Mouse (Mus musculus): ENCODE measurements at regions not wholly inside any gene's neighbourhood (a gene's known extent, or its start where the extent isn't known, plus 50 kb on each side); places are given as distances from the start of the nearest gene placed in this dataset.

DNA sequence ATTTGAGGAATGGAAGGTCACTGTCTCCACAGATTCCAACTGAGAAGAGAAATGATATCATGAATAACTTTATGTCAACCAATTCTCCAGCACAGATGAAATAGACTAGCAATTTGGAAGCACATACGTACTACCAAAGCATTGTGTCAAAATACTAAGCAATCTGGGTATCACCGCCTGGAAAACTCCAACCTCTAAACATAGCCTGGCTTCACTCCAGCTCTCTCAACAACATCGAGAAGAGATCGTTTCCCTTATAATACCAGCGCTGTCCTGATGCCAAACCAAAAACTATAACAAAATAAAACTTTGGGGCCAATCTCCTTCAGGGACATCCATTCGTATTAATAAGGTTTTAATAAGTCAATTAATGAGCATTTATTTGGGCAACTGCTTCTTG is 205.8 kb downstream of the Npr3 start:
- Histone ChIP-seq H3K27ac (no peak overlapping the region), H3K4me2 (no peak overlapping the region), H3K27me3 (no peaks in the 10 kb centered on the region), H3K9ac (no peak overlapping the region), H3K4me1 (peaks cover 8% of the 10 kb centered on the region; the same call in 1 of the 2 replicates), H3K9me3 (no peaks in the 10 kb centered on the region), H3K36me3 (no peaks in the 10 kb centered on the region), H3K4me3 (no peak overlapping the region)
- WGBS: 77% methylated on average over 6 of the region's 6 CpGs
- ATAC-seq (ENCODE audit: insufficient number of reproducible peaks, insufficient read depth, low FRiP score, low TSS enrichment, low read depth): no peak

DNA sequence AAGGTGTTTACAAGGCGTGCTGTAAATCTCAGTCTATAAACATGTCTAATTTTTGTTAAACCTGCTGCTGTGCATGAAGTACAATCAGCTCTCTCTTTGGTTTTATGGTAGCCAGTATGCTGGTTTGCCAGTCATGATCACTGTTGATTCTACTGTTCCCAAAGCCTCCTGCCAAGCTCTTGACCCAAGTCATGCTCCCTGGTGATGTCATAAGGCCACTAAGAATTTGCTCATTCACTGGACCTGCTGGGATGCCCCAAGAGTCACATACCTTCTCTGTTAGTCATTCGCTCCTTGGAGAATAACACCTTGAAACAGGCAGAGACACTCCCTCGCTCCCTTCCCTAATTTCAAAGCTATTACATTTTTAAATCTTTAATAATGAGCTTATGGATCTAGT is 207.2 kb downstream of the Npr3 start:
- Histone ChIP-seq H3K4me3 (no peak overlapping the region), H3K4me2 (no peak overlapping the region), H3K9me3 (no peaks in the 10 kb centered on the region), H3K9ac (no peak overlapping the region), H3K27me3 (no peaks in the 10 kb centered on the region), H3K27ac (no peak overlapping the region; the same call in 1 of the 2 replicates), H3K36me3 (no peaks in the 10 kb centered on the region), H3K4me1 (peaks cover 8% of the 10 kb centered on the region; the same call in 1 of the 2 replicates)
- WGBS: 87% methylated on average over 3 of the region's 3 CpGs
- no peak for ATAC-seq (ENCODE audit: insufficient number of reproducible peaks, insufficient read depth, low FRiP score, low TSS enrichment, low read depth)

DNA sequence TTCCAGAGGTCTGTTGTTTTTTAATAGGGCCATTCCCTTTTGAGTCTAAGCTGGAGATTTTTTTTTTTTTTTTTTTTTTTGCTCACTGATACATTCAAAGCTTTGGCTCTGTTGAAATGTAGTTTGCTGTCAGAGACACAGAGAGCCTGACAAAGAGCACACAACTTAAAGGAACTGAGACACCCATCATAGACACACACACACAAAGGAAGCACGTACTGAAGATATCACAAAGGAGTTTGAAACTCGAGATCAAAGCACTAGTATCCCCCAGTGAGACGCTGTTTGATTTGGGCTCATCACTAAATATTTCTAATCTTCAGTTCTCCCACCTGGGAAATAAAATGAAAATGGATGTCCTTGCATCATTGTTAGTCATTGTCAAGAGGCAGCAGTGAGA is 210.0 kb downstream of the Npr3 start:
- no peak overlapping the region for H3K4me2 ChIP-seq
- no peaks in the 10 kb centered on the region for H3K27me3 ChIP-seq
- no peaks in the 10 kb centered on the region for H3K9me3 ChIP-seq
- H3K4me1 ChIP-seq: peaks cover 17% of the 10 kb centered on the region
- ATAC-seq (ENCODE audit: insufficient number of reproducible peaks, insufficient read depth, low FRiP score, low TSS enrichment, low read depth): no peak
- H3K9ac ChIP-seq: no peak overlapping the region
- no peaks in the 10 kb centered on the region for H3K36me3 ChIP-seq
- no peak overlapping the region for H3K27ac ChIP-seq
- no peak overlapping the region for H3K4me3 ChIP-seq
- WGBS: 50% methylated on average over 3 of the region's 3 CpGs

DNA sequence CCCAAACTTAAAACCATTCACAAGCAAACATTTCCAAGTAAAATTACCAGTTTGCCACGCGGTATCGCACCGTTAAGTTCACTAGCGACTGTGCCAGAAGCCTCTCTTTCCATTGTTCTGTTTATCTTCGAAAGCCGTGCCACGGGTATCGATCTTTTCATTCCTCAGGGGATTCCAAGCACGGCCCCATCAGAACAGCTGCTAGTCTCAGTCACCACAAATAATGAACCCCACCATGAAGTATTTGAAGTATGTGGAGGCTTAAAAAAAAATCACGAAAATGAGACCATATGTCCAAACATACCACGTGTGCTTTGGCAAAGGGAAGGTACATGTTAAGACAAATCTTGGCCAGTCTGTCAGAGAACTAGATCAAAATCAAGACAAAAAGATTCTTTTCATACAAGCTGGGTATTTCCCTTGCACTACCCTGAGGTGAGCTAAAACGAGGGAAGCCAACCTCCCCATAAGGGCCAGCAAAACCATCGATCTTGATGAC is 213.3 kb downstream of the Npr3 start:
- Histone ChIP-seq H3K27ac (no peak overlapping the region), H3K9ac (no peak overlapping the region), H3K36me3 (no peaks in the 10 kb centered on the region), H3K27me3 (no peaks in the 10 kb centered on the region), H3K4me3 (no peak overlapping the region), H3K4me2 (peak overlapping the region; percentile 19; the same call in 1 of the 2 replicates), H3K9me3 (no peaks in the 10 kb centered on the region), H3K4me1 (peaks cover 13% of the 10 kb centered on the region)
- ATAC-seq (ENCODE audit: insufficient number of reproducible peaks, insufficient read depth, low FRiP score, low TSS enrichment, low read depth): no peak
- WGBS: 37% methylated on average over 14 of the region's 14 CpGs

DNA sequence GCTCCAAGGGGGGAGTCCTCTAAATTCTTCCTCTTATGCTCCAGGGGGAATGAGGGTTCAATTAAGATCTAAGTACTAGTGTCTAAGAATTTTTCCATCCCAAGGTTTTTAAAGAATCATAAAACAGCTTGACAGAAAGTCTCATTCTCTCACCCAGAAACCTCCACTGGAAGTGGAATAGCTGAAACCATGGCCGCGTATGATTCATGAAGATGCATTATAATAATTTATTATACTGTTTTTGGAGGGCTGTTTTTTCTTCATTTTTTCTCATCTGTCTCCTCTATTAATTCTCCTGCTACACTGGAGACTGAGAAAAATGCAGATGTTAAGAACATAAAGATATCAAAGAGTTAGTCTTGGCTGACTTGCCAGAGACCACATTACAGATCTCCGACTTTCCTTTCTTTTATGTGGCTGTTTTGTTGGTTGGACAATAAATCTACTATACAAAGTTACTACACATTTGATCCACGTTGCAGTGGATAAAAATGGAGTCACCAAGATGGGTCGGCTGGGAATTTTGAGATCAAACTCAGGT is 242.2 kb downstream of the Npr3 start:
- 61% methylated on average over 5 of the region's 5 CpGs for WGBS
- ATAC-seq (ENCODE audit: insufficient number of reproducible peaks, insufficient read depth, low FRiP score, low TSS enrichment, low read depth): no peak
- Histone ChIP-seq H3K4me2 (no peak overlapping the region), H3K4me1 (no peaks in the 10 kb centered on the region), H3K27me3 (no peaks in the 10 kb centered on the region), H3K36me3 (no peaks in the 10 kb centered on the region), H3K9ac (no peak overlapping the region), H3K9me3 (no peaks in the 10 kb centered on the region), H3K27ac (no peak overlapping the region), H3K4me3 (no peak overlapping the region)

DNA sequence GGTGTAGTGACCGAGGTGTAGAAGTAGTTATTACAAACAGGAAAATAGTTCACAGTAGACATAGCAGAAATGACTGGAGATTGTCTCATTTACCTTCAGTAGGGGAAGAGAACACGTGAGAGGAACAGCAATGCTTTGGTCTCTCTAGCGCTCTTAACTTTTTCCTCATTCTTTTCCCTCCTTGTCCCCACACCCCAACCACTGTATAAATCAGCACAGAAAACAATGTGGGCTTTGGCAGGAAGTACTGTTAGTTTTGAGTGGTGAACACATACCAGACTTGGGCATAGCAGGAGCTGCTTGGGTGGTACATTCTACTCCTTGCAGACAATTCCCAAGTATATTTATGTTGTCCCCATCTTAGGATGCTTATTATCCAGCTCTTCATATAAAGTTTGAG is 251.9 kb downstream of the Npr3 start:
- no peak overlapping the region for H3K4me3 ChIP-seq
- no peak for ATAC-seq (ENCODE audit: insufficient number of reproducible peaks, insufficient read depth, low FRiP score, low TSS enrichment, low read depth)
- H3K36me3 ChIP-seq: no peaks in the 10 kb centered on the region
- H3K27ac ChIP-seq: no peak overlapping the region
- no peak overlapping the region for H3K4me2 ChIP-seq
- 83% methylated on average over 3 of the region's 3 CpGs for WGBS
- H3K27me3 ChIP-seq: no peaks in the 10 kb centered on the region
- H3K9ac ChIP-seq: no peak overlapping the region
- no peaks in the 10 kb centered on the region for H3K4me1 ChIP-seq
- 0 out of 2 replicates have a peak, but pooled peaks cover 3% of the 10 kb centered on the region for H3K9me3 ChIP-seq

DNA sequence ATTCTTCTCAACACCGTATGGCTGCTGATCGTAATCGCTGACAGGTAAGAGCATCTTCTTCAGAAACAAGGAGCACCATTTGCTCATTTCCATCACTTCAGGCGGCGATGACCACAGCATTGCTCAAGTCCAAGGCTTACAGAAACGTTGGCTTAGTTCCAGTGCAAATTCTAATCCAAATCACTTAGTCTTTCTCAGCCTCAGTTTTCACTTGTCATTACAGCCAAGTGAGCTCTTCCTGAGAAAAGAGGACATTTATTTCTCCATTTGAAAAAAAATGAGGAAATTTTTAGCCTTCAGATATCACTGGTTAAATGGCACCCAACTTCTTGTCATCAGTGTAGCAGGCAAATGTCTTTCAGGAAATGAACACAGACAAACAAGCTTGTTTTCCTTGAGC is 246.8 kb upstream of the Tars start:
- Histone ChIP-seq H3K36me3 (no peaks in the 10 kb centered on the region), H3K27me3 (no peaks in the 10 kb centered on the region), H3K4me3 (no peak overlapping the region), H3K9me3 (no peaks in the 10 kb centered on the region), H3K4me1 (no peaks in the 10 kb centered on the region), H3K4me2 (no peak overlapping the region), H3K27ac (no peak overlapping the region), H3K9ac (no peak overlapping the region)
- 88% methylated on average over 6 of the region's 6 CpGs for WGBS
- no peak for ATAC-seq (ENCODE audit: insufficient number of reproducible peaks, insufficient read depth, low FRiP score, low TSS enrichment, low read depth)

DNA sequence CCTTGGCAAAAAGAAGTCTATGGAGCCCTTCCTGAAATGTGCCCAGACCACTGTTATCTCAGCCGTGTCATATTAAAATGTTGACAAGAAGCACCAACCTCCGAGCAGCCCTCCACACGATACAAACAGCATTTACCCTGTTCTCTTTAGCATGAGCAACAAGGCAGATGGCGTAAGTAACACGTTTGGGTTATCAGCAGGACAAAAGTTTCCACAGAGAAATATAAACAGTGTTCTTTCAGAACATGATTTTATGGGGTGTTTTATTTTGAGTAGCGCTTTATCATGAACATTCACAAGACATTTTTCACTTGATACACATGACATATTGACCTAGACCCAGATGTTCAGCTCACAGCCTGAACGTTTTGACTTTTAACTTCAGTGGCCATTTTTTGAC is 245.3 kb upstream of the Tars start:
- Histone ChIP-seq H3K4me3 (no peak overlapping the region), H3K27me3 (no peaks in the 10 kb centered on the region), H3K9ac (no peak overlapping the region), H3K4me1 (no peaks in the 10 kb centered on the region), H3K36me3 (no peaks in the 10 kb centered on the region), H3K27ac (no peak overlapping the region), H3K4me2 (no peak overlapping the region), H3K9me3 (no peaks in the 10 kb centered on the region)
- ATAC-seq (ENCODE audit: insufficient number of reproducible peaks, insufficient read depth, low FRiP score, low TSS enrichment, low read depth): no peak
- 79% methylated on average over 7 of the region's 7 CpGs for WGBS

DNA sequence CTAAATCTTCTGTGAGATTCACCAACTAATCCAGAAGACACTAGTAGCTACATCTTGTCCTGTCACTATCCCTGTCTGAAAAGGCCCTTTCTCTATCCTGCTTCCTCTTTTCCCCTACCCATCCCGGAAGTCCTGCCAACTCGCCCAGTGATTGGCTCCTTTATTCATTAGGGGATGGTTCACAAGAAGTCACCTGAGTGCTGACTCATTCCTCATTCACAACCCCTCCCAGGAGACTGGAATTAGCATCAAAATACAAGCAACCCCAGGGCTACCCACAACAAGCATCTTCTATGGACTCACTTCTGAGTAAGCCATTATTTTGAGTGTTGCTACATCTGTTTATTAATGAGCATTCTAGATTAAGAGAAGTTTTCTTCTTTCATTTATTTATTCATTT is 231.2 kb upstream of the Tars start:
- WGBS: 70% methylated on average over 2 of the region's 2 CpGs

DNA sequence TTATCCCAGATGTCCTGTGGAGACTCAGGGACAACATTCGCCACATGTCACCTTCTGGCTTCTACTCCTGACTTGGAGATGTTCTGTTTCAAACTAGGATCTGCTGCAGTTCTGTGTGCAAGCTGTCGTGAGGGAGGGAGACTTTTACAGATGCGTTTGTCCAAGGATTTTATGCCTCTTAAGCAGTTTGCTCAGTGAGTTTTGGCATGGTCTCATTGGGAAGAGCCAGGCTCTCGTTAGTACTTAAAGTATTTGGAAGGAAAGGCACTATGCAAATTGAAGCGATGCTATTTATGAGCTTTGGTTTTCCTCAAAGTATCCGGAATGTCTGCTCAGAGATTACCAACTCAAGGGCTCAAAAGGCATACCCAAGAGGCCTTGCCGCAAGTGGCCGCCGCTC is 227.0 kb upstream of the Tars start:
- no peak overlapping the region for H3K4me2 ChIP-seq
- no peak overlapping the region for H3K4me3 ChIP-seq
- H3K27me3 ChIP-seq: no peaks in the 10 kb centered on the region
- WGBS: 76% methylated on average over 9 of the region's 9 CpGs
- no peak overlapping the region for H3K27ac ChIP-seq
- H3K36me3 ChIP-seq: no peaks in the 10 kb centered on the region
- H3K9me3 ChIP-seq: no peaks in the 10 kb centered on the region
- no peak overlapping the region for H3K9ac ChIP-seq
- H3K4me1 ChIP-seq: no peaks in the 10 kb centered on the region
- ATAC-seq (ENCODE audit: insufficient number of reproducible peaks, insufficient read depth, low FRiP score, low TSS enrichment, low read depth): no peak

More for the DNA sequence above, 231.2 kb upstream of the Tars start:
- Histone ChIP-seq H3K4me1 (no peaks in the 10 kb centered on the region), H3K9ac (no peak overlapping the region), H3K9me3 (no peaks in the 10 kb centered on the region), H3K27me3 (no peaks in the 10 kb centered on the region), H3K36me3 (no peaks in the 10 kb centered on the region), H3K4me3 (no peak overlapping the region), H3K27ac (no peak overlapping the region), H3K4me2 (no peak overlapping the region)
- ATAC-seq (ENCODE audit: insufficient number of reproducible peaks, insufficient read depth, low FRiP score, low TSS enrichment, low read depth): no peak

DNA sequence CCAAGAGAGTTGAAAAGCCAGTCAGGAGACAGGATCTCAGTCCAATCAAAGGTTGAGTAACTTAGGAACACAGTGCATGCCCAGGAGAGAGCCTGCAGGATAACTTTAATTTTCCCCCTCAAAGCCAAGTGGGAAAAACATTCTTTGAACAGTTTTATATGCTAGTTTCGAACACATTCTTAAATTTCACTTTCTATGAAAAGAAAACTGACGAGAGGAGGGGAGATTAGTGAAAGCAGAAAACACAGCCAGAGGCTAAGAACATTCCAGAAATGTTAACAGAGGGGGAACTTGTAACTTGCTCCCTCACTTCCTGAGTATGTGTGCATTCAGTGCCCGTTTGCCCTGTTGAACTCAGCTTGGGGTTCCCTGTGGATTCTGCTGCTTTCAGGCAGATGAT is 213.0 kb upstream of the Tars start:
- H3K4me2 ChIP-seq: no peak overlapping the region
- peaks cover 3% of the 10 kb centered on the region; the same call in 1 of the 2 replicates for H3K4me1 ChIP-seq
- H3K9ac ChIP-seq: no peak overlapping the region
- no peaks in the 10 kb centered on the region for H3K9me3 ChIP-seq
- no peak for ATAC-seq (ENCODE audit: insufficient number of reproducible peaks, insufficient read depth, low FRiP score, low TSS enrichment, low read depth)
- no peak overlapping the region for H3K27ac ChIP-seq
- no peaks in the 10 kb centered on the region for H3K27me3 ChIP-seq
- H3K4me3 ChIP-seq: no peak overlapping the region
- no peaks in the 10 kb centered on the region for H3K36me3 ChIP-seq
- WGBS: 12% methylated on average over 3 of the region's 3 CpGs

DNA sequence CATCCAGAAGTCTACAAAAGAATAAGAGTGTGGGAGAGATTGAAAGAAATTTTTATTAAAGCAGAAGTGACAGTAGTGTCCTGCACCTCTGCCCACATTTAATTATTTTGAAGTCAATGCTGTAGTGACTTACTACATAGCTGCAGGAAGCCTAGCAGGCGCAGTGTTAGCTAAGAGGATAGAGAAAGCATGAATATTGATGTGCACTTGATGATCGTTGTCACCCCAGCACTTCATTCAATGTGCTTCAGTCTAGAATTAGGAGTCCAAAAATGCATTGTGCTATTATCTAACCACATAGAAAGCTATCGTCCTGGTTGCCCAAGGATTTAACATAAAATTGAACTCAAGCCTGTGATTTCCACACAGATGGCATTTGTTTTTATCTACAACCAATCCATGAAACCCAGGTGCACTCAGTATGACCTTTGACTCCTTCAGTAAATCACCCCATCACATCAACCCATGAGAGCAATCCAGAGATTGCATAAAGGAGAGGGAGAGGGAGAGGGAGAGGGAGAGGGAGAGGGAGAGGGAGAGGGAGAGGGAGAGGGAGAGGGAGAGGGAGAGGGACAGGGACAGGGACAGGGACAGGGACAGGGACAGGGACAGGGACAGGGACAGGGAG is 210.7 kb upstream of the Tars start:
- Histone ChIP-seq H3K9ac (no peak overlapping the region), H3K4me2 (no peak overlapping the region), H3K9me3 (no peaks in the 10 kb centered on the region), H3K27ac (no peak overlapping the region), H3K4me3 (no peak overlapping the region), H3K27me3 (no peaks in the 10 kb centered on the region), H3K4me1 (peaks cover 3% of the 10 kb centered on the region; the same call in 1 of the 2 replicates), H3K36me3 (no peaks in the 10 kb centered on the region)
- 77% methylated on average over 3 of the region's 3 CpGs for WGBS
- ATAC-seq (ENCODE audit: insufficient number of reproducible peaks, insufficient read depth, low FRiP score, low TSS enrichment, low read depth): no peak

Measured in embryonic facial prominence, embryonic 13.5 days (tissue).